Mouse (Mus musculus): Measurements from ENCODE around the gene B830017H08Rik.

The B830017H08Rik gene

GRCm38 (mm10) chr16:17857157-17857556 is 24.2 kb downstream of the B830017H08Rik start:
- DNase-seq, result no peak

GRCm38 (mm10) chr16:17858592-17858991 is 25.7 kb downstream of the B830017H08Rik start:
- peak; percentile 49 for DNase-seq

- DNase-seq, result no peak
These were observed 32.4 kb downstream of the B830017H08Rik start for GRCm38 (mm10) chr16:17865293-17865692.

- DNase-seq, result no peak
These were observed 32.8 kb downstream of the B830017H08Rik start for GRCm38 (mm10) chr16:17865770-17866169.

- no peak for DNase-seq
These were observed 38.3 kb downstream of the B830017H08Rik start for GRCm38 (mm10) chr16:17871248-17871647.

GRCm38 (mm10) chr16:17872995-17873394 is 40.1 kb downstream of the B830017H08Rik start:
- DNase-seq, result no peak

- DNase-seq, result no peak
These were observed 42.3 kb downstream of the B830017H08Rik start for GRCm38 (mm10) chr16:17875174-17875573.

- no peak for DNase-seq
These were observed 43.2 kb downstream of the B830017H08Rik start for GRCm38 (mm10) chr16:17876096-17876495.

GRCm38 (mm10) chr16:17879571-17879970 is 46.6 kb downstream of the B830017H08Rik start:
- no peak for DNase-seq

GRCm38 (mm10) chr16:17882196-17882595 is 49.3 kb downstream of the B830017H08Rik start:
- DNase-seq, result no peak

- no peak for DNase-seq
These were observed 51.2 kb downstream of the B830017H08Rik start for GRCm38 (mm10) chr16:17884116-17884515.
